Mouse (Mus musculus) liver, postnatal 0 days (tissue): ENCODE measurements around the gene Stoml2.

Experiments used
- CTCF ChIP-seq: sonication (generic); IDR thresholded peaks from 2 replicates; pipeline ENCODE4 v1.5.1; 2016; ENCODE audit warnings: antibody characterized with exemption, low read depth
- EP300 ChIP-seq: IDR thresholded peaks from 2 replicates; pipeline ENCODE4 v1.6.1; 2016; ENCODE audit warnings: antibody characterized with exemption, low read depth, mild to moderate bottlenecking

DNA sequence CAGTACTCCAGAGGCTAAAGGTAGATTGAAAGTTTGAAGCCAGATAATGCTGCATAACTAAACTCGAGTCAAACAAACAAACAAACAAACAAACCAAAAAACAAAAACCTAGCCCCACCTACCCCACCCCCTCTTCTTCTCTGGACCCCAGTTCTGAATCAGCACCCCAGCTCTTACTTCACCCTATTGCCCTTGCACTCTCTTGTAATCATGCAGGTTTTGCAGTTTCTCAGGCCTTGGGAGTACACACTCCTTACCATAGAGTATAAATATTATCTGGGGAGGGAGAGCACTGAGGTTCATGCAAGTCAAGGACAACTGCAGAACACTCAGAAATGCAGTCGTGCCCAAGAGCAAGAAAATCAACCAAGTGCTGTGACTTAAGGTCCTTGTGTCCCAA, 30.2 kb downstream of the Stoml2 start:
- no peak for TF ChIP-seq CTCF
- TF ChIP-seq EP300, result no peak
